Mouse (Mus musculus) cerebellum, adult 2 months (tissue): ENCODE measurements at regions not wholly inside any gene's neighbourhood (a gene's known extent, or its start where the extent isn't known, plus 50 kb on each side); places are given as distances from the start of the nearest gene placed in this dataset.

Experiments used
- CTCF ChIP-seq: fragments of 200-500 bp; IDR thresholded peaks from 2 replicates; pipeline ENCODE4 v1.5.1; 2011; ENCODE audit warnings: low read depth, mild to moderate bottlenecking, control low read depth, low read length, moderate library complexity, borderline replicate concordance; ENCODE audit not compliant: insufficient read depth
- POLR2A ChIP-seq: fragments of 200-500 bp; IDR thresholded peaks from 2 replicates; pipeline ENCODE4 v1.6.1; 2011; ENCODE audit warnings: low read length, control low read depth, borderline replicate concordance; ENCODE audit not compliant: insufficient read depth

DNA sequence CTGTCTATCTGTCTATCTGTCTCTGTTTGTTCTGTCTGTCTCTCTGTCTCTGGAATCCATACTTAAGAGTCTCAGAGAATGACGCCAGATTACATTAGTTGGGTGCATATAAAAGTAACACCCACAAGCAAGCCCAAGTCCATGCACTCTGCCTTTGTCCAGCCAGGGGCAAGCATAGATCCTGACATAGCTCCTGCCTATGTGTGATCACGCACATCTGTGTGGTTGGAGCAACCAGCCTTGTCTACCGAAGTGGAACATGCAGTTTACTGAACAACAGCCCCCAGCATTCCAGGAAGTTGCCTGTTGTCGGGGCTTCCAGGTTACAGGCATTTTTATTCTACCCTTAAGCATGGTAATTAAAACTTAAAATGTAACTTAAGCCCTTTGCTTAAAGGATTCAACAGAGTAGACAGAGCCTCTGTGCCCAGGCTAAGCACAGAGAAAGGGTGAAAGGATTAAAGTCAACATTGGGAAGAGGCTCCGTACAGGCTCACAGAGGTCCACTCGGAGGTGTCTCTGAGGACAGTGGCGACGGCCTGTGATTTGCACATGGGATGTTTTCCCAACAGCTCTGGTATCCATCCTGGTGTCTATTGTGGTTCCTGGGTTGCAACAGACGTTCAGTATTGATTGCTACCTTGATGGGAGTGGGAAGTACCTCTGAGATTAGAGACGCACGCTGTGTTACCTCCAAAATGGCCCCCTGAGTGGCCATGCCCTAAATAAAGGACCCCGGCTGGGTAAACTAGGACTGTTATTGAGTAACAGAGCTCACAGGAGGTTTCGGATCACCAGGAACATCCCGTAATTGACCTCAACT, 363.6 kb downstream of the Ajap1 start:
- TF ChIP-seq CTCF (no peak), POLR2A (no peak)
